Mouse (Mus musculus): Measurements from ENCODE around the gene Slxl1. TPM values are rescaled to one million over a fixed set of nuclear protein-coding genes. Genes with fewer than 3 reads are reported as not detected.
"Not testable (repeated sequence)": the region's sequence is repeated elsewhere in the genome, so short reads cannot be mapped to it uniquely, and the experiment has no call there.

Gene Slxl1
- not detected for total RNA-seq (2022)

- DNase-seq (ENCODE audit: low spot score): not testable (repeated sequence)
Observed at GRCm38 (mm10) chrX:55226576-55226975, at the start of gene Slxl1. Slxl1 (plus strand) TSS chrX:55226876.
